Mouse (Mus musculus): ENCODE results near the gene Snap25. TPM values are rescaled to one million over a fixed set of nuclear protein-coding genes. Genes with fewer than 3 reads are reported as not detected.

Snap25 gene
- total and polyA plus RNA-seq, 3 experiments: 0.11 TPM; not detected in 2

DNA sequence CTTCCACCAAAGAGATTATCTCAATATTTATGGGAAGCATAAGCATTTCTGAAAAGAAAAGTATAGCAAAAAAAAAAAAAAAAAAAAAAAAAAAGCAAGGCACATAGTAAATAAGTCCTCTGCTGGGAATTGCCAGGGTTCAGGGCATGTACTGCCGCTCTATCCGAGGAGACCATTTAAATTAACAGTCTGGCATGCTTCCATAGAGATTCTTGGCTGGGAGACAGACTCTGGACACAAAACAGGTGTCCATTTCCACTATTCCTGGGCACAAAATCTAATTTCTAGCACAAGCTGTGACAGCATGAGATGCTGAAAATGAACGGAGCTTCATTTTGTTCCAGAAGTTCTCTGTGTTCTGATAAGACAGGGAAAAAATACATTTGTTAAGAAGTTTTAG, 27.1 kb upstream of the Snap25 start:
- peaks cover 16% of the 10 kb centered on the region for H3K9me3 ChIP-seq (replicated peaks)
- no peak for TF ChIP-seq TAL1 (conservative IDR thresholded peaks at IDR 0.05; ENCODE audit: low read depth, low read length)
- no peak for TF ChIP-seq GATA2 (IDR thresholded peaks at IDR 0.05; ENCODE audit: borderline replicate concordance, low read depth, low read length)
- TF ChIP-seq CTCF (IDR thresholded peaks at IDR 0.05; ENCODE audit: low read depth, low read length): no peak
- no peak for TF ChIP-seq GATA1 (IDR thresholded peaks at IDR 0.05; ENCODE audit: borderline replicate concordance, low read length)
- no peak for TF ChIP-seq POLR2AphosphoS5 (IDR thresholded peaks at IDR 0.05; ENCODE audit: insufficient replicate concordance, low read depth, low read length)
- H3K36me3 ChIP-seq (replicated peaks): no peaks in the 10 kb centered on the region
- H3K27me3 ChIP-seq (ENCODE audit: insufficient read depth, low read length): no peaks in the 10 kb centered on the region
- no peak overlapping the region for H3K4me3 ChIP-seq (ENCODE audit: low read depth, low read length)
- no peaks in the 10 kb centered on the region for H3K4me1 ChIP-seq (ENCODE audit: insufficient read depth, low read depth, low read length)
- DNase-seq (ENCODE audit: low spot score) (no peak), ATAC-seq (ENCODE audit: extremely low read depth, insufficient number of reproducible peaks, low FRiP score, poor library complexity, severe bottlenecking) (no peak)

DNA sequence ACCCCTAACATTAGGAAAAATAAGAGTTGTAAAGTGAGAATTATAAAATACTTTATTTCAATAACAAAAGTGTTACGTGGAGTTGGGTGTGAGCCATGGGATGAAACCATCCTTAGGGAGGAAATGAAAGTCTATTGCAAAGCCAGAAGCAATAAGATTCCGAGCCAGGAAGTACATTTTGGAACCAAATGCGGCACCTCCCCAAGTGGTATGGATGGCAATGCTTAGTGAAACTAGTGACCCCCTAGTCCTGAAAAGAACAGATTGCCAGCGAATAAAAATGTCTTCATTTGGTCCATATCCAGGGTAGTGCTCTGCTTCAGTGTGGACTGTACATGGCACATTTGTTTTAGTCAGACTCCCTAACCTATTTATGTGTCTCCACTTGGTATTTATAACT, 25.9 kb upstream of the Snap25 start:
- H3K4me1 ChIP-seq (ENCODE audit: insufficient read depth, low read depth, low read length): no peaks in the 10 kb centered on the region
- H3K36me3 ChIP-seq (replicated peaks): no peaks in the 10 kb centered on the region
- no peak for TF ChIP-seq CTCF (IDR thresholded peaks at IDR 0.05; ENCODE audit: low read depth, low read length)
- H3K27me3 ChIP-seq (ENCODE audit: insufficient read depth, low read length): no peaks in the 10 kb centered on the region
- peaks cover 11% of the 10 kb centered on the region for H3K9me3 ChIP-seq (replicated peaks)
- DNase-seq (ENCODE audit: low spot score) (no peak), ATAC-seq (ENCODE audit: extremely low read depth, insufficient number of reproducible peaks, low FRiP score, poor library complexity, severe bottlenecking) (no peak)
- no peak overlapping the region for H3K4me3 ChIP-seq (ENCODE audit: low read depth, low read length)

DNA sequence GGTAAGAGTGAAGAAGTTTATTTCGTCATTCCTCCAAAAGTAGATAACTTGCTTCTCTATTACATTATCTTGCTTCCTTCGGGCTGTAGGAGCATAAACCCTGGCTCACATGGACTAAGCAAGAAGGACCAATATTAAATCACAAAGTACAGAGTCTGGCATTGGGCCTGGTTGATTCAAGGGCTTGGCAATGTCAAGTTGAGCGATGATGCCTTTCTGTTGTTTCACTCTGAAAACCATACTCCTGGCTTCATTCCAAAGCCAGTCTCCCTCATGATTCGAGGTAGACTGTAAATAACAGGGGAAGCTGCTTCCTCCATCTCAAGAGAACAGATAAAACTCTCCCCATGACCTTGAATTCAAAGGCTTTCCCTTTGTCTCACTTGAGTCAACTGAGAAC, 23.8 kb upstream of the Snap25 start:
- no peak for ATAC-seq (ENCODE audit: extremely low read depth, insufficient number of reproducible peaks, low FRiP score, poor library complexity, severe bottlenecking)
- H3K9me3 ChIP-seq (replicated peaks): peaks cover 2% of the 10 kb centered on the region; the same call in 1 of the 2 replicates
- DNase-seq (ENCODE audit: low spot score): no peak
- TF ChIP-seq TAL1 (conservative IDR thresholded peaks at IDR 0.05; ENCODE audit: low read depth, low read length) (no peak), CTCF (IDR thresholded peaks at IDR 0.05; ENCODE audit: low read depth, low read length) (no peak), GATA2 (IDR thresholded peaks at IDR 0.05; ENCODE audit: borderline replicate concordance, low read depth, low read length) (no peak), POLR2AphosphoS5 (IDR thresholded peaks at IDR 0.05; ENCODE audit: insufficient replicate concordance, low read depth, low read length) (no peak), GATA1 (IDR thresholded peaks at IDR 0.05; ENCODE audit: borderline replicate concordance, low read length) (no peak)
- H3K27me3 ChIP-seq (ENCODE audit: insufficient read depth, low read length): no peaks in the 10 kb centered on the region
- no peak overlapping the region for H3K4me3 ChIP-seq (ENCODE audit: low read depth, low read length)
- no peaks in the 10 kb centered on the region for H3K4me1 ChIP-seq (ENCODE audit: insufficient read depth, low read depth, low read length)
- H3K36me3 ChIP-seq (replicated peaks): no peaks in the 10 kb centered on the region

DNA sequence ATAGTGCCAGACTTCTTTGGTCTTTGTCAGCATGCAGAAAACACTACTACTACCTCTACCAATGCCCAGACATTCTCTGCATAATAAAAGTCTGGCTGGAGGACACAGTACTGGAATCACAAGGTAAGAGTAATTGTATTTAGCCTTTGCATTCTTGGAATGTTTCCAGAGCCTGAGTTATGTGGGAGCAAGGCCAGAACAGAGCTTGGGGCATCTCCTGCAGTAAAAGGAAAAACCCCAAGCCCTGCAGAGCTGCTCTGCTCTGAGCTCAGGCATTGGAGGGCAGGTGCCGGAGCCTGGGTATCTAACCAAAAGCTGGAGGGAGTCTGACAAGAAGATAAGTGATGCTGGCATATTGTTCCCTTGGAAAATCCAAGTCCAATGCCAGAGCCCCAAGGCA, 21.6 kb upstream of the Snap25 start:
- H3K36me3 ChIP-seq (replicated peaks): no peaks in the 10 kb centered on the region
- H3K27me3 ChIP-seq (ENCODE audit: insufficient read depth, low read length): no peaks in the 10 kb centered on the region
- no peak for DNase-seq (ENCODE audit: low spot score)
- TF ChIP-seq GATA2 (IDR thresholded peaks at IDR 0.05; ENCODE audit: borderline replicate concordance, low read depth, low read length) (no peak), POLR2AphosphoS5 (IDR thresholded peaks at IDR 0.05; ENCODE audit: insufficient replicate concordance, low read depth, low read length) (no peak), CTCF (IDR thresholded peaks at IDR 0.05; ENCODE audit: low read depth, low read length) (no peak), TAL1 (conservative IDR thresholded peaks at IDR 0.05; ENCODE audit: low read depth, low read length) (no peak), GATA1 (IDR thresholded peaks at IDR 0.05; ENCODE audit: borderline replicate concordance, low read length) (no peak)
- no peak overlapping the region for H3K4me3 ChIP-seq (ENCODE audit: low read depth, low read length)
- H3K9me3 ChIP-seq (replicated peaks): peaks cover 2% of the 10 kb centered on the region; the same call in 1 of the 2 replicates
- no peaks in the 10 kb centered on the region for H3K4me1 ChIP-seq (ENCODE audit: insufficient read depth, low read depth, low read length)
- ATAC-seq (ENCODE audit: extremely low read depth, insufficient number of reproducible peaks, low FRiP score, poor library complexity, severe bottlenecking): no peak

DNA sequence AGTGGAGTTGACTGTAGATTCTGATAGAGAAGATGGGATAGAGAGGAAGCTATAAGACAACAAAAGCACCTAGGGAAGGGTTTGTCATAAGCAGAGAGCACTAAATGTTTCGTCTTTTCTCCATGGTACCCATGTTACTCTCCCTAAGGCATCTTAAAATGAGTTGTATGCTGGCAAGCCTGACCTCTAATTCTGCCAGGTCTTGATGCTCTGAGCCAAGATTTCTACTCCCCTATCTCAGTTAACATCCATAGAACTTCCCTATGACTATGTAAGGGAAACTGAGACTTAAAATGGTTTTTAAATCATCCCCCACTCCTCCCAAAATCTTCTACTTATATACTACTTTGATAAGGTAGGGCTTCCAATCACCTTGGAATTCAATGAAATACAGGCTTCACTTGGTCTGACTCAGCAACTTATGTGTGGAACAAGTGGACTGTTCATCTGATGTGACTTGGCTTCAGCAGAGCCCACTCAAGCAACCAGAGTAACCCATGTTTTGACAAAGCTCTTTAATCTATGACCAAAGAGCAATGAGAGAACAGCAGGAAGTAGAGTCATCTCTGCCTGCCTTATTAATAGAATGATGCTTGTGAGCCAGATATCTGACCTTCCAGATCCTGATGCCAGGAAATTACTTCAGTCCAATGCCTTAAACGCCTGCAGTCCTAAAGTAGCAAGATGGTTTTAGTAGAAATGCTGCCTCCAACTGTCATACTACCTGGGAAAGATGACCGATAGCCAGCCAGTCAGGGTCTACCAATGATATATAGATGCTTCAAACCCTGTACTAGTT, 13.6 kb upstream of the Snap25 start:
- H3K9me3 ChIP-seq (replicated peaks): peaks cover 10% of the 10 kb centered on the region
- H3K27me3 ChIP-seq (ENCODE audit: insufficient read depth, low read length): no peaks in the 10 kb centered on the region
- TF ChIP-seq GATA2 (IDR thresholded peaks at IDR 0.05; ENCODE audit: borderline replicate concordance, low read depth, low read length): no peak
- ATAC-seq (ENCODE audit: extremely low read depth, insufficient number of reproducible peaks, low FRiP score, poor library complexity, severe bottlenecking) (no peak), DNase-seq (ENCODE audit: low spot score) (no peak)
- no peaks in the 10 kb centered on the region for H3K36me3 ChIP-seq (replicated peaks)
- H3K4me1 ChIP-seq (ENCODE audit: insufficient read depth, low read depth, low read length): no peaks in the 10 kb centered on the region
- no peak overlapping the region for H3K4me3 ChIP-seq (ENCODE audit: low read depth, low read length)

DNA sequence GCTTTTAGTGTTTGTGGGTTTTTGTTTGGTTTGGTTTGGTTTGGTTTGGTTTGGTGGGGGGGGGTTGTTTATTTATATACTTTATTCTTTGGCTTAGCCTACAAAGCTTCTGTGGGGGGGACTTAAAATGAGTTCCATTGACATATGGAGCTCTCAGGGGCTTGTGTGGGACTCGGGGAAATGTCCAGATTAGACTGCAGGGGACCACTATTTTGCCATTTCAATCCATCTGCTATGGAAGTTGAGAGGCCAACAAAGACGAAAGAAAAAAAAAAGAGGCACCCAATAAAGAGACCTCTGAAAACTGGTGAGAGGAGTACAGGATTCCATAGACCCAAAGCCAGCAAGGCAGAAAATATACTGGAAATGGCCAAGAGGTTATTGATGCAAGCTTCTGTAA, 9.9 kb upstream of the Snap25 start:
- Histone ChIP-seq H3K4me1 (ENCODE audit: insufficient read depth, low read depth, low read length) (no peaks in the 10 kb centered on the region), H3K36me3 (replicated peaks) (no peaks in the 10 kb centered on the region), H3K9me3 (replicated peaks) (peaks cover 13% of the 10 kb centered on the region; the same call in 1 of the 2 replicates), H3K27me3 (ENCODE audit: insufficient read depth, low read length) (no peaks in the 10 kb centered on the region), H3K4me3 (ENCODE audit: low read depth, low read length) (no peak overlapping the region)
- ATAC-seq (ENCODE audit: extremely low read depth, insufficient number of reproducible peaks, low FRiP score, poor library complexity, severe bottlenecking) (no peak), DNase-seq (ENCODE audit: low spot score) (no peak)
- TF ChIP-seq TAL1 (conservative IDR thresholded peaks at IDR 0.05; ENCODE audit: low read depth, low read length) (no peak), GATA1 (IDR thresholded peaks at IDR 0.05; ENCODE audit: borderline replicate concordance, low read length) (no peak), GATA2 (IDR thresholded peaks at IDR 0.05; ENCODE audit: borderline replicate concordance, low read depth, low read length) (no peak), POLR2AphosphoS5 (IDR thresholded peaks at IDR 0.05; ENCODE audit: insufficient replicate concordance, low read depth, low read length) (no peak), CTCF (IDR thresholded peaks at IDR 0.05; ENCODE audit: low read depth, low read length) (no peak)

Measured in G1E (cell line).